Mouse (Mus musculus): ENCODE measurements around the gene Trpm2.
"Not testable (repeated sequence)": the region's sequence is repeated elsewhere in the genome, so short reads cannot be mapped to it uniquely, and the experiment has no call there.

DNA sequence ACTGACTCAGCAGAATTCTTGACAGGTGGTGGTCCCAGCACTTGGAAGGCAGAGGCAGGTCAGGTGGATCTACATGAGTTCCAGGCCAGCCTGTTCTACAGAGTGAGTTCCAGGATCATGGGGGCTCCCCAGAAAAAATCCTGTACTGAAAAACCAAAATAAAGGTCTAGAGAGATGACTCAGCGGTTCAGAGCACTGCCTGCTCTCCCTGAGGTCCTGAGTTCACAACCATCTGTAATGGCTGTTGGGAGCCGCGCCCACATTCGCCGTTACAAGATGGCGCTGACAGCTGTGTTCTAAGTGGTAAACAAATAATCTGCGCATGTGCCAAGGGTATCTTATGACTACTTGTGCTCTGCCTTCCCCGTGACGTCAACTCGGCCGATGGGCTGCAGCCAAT is 49.6 kb upstream of the Trpm2 start:
- TF ChIP-seq POLR2A (IDR thresholded peaks at IDR 0.05; ENCODE audit: control insufficient read depth, extremely low read depth, insufficient read depth, low read length, poor library complexity); CTCF (IDR thresholded peaks at IDR 0.05; ENCODE audit: borderline replicate concordance, control insufficient read depth, extremely low read depth, insufficient read depth, low read length, poor library complexity): not testable (repeated sequence)

Measured in thymus, adult 2 months (tissue).